Mouse (Mus musculus) thymus, postnatal 14 days (tissue): ENCODE measurements around the gene Dcaf15.
A peak's percentile ranks its signal among the peaks of the same experiment; 100 is the strongest.

Experiments used
- DNase-seq: peaks from one replicate; pipeline ENCODE4 v3.0.0; 2021

The Dcaf15 gene

DNA sequence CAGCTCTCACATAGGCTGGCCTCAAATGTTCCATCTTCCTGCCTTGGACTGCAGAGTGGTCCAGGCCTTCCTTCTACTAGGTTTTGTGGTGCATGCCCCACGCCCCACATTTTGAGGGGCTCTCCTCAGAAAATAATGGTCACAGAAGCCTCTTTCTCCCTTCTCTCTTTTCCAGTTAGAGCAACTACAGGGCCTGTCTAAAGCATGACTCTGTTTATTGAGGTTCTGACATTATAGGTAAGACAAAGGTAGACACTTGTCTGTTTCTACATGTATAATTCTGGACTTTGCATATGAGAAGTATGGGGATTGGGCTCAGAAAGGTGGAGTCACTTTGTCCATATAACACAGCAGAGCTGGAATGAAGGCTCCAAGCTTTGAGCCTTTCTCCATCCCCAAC, 39.5 kb downstream of the Dcaf15 start, which contains the start of gene Gm10643:
Gm10643 (minus strand) TSS at position 101 of the 400 bp plus-strand sequence.
- no peak for DNase-seq

GRCm38 (mm10) chr8:84063861-84064610, 40.5 kb downstream of the Dcaf15 start:
- peak; percentile 88 for DNase-seq

DNA sequence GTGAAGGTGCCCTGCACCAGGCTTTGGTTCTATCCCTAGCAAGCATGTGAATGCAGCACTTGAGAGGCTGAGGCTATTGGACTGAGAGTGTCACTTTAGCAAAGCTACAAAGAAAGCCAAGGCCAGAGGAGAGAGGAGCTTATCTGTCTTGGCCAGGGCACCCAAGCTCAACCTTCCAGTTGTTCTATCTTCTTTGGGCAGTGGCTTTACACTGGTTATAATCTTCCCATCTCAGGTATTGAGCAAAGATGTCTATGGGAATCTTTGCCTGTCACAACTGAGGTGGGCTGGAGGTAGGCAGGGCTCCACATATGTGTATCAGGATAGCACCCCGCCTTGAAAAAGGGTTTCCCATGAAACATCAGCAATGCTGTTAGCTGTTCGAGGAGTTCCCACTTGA, 44.3 kb downstream of the Dcaf15 start:
- DNase-seq, result no peak

GRCm38 (mm10) chr8:84059226-84059625, 45.3 kb downstream of the Dcaf15 start:
- DNase-seq, result no peak

- DNase-seq, result no peak
Observed at GRCm38 (mm10) chr8:84057827-84058226, 46.7 kb downstream of the Dcaf15 start.

DNA sequence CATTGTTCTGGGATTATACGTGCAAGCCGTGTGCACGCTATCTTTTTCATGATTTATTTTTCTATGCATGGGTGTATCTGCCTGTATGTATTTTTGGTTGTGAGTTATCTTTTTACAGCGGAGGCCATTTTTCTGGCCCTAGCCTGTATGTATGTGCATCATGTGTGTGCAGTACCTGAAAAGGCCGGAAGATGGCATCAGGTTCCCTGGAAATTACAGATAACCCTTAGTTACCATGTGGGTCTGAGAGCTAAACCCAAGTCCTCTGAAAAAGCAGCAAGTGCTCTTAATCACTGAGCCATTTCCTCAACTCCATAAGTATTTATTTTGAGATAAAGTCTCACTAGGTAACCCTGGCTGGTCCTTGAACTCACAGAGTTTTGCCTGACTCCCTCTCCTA, 51.3 kb downstream of the Dcaf15 start:
- DNase-seq, result no peak

GRCm38 (mm10) chr8:84052746-84053145, 51.8 kb downstream of the Dcaf15 start:
- DNase-seq, result no peak

DNA sequence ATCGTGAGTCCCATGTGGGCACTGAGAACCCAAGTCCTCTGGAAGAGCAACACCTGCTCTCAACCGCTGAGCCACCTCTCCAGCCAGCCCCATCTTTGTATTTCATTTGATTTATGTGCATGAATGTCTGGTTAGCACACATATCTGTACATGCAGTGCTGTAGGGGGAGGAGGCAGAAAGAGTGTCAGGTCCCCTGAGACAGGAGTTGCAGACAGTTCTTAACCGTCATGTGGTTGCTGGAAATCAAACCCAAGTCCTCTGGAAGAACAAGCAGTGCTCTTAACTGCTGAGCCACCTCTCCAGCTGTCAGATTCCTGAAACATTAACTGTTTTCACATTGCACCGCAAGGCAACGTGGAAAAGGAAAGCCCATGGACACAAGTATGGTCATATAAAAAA, 56.4 kb downstream of the Dcaf15 start:
- no peak for DNase-seq
